Mouse (Mus musculus) lung, adult 10 weeks (tissue): Measurements from ENCODE around the gene Cyp2j12. TPM values are rescaled to one million over a fixed set of nuclear protein-coding genes. Genes with fewer than 3 reads are reported as not detected.

ENCODE experiments used
- polyA plus RNA-seq: library from polyadenylated mRNA; stranded (reverse); fragments of 350-450 nt; fragmentation: Illumina TruSeq; extraction: RNeasy Lipid Tissue Mini Kit (QIAGEN cat#74804); gene quantifications from one replicate; pipeline ENCODE4 v1.2.3, GENCODE M21; 2014; ENCODE audit warnings: low read depth, low replicate concordance; ENCODE audit not compliant: insufficient read depth

Gene Cyp2j12
- not detected for polyA plus RNA-seq

GRCm38 (mm10) chr4:96140732-96141467 lies at the start of gene Cyp2j12:
TSS of gene Cyp2j12 (minus strand) at chr4:96141152.

GRCm38 (mm10) chr4:96077261-96078125 lies 63.5 kb downstream of the Cyp2j12 start, which contains the start of gene Cyp2j13:
TSS of gene Cyp2j13 (minus strand) at chr4:96077546.

Other genes with a start within 250 kb of the Cyp2j12 start
- 4.5 TPM for gene Hook1, start 173.9 kb downstream of the Cyp2j12 start, polyA plus RNA-seq
- gene Cyp2j13, start 63.6 kb downstream of the Cyp2j12 start, polyA plus RNA-seq: not detected
- gene Cyp2j7, start 95.5 kb upstream of the Cyp2j12 start, polyA plus RNA-seq: not detected
- gene Cyp2j11, start 207.5 kb upstream of the Cyp2j12 start, polyA plus RNA-seq: not detected